Mouse (Mus musculus) cerebral cortex, adult 2 months (tissue): ENCODE results near the gene Dexi.

Experiments used
- WGBS: fragments of 180-500 bp; shearing (Covaris S2); methylation state at CpG from one replicate; pipeline ENCODE4 v1.1.7; 2018; 5-methylcytosine and 5-hydroxymethylcytosine counted together

The Dexi gene

DNA sequence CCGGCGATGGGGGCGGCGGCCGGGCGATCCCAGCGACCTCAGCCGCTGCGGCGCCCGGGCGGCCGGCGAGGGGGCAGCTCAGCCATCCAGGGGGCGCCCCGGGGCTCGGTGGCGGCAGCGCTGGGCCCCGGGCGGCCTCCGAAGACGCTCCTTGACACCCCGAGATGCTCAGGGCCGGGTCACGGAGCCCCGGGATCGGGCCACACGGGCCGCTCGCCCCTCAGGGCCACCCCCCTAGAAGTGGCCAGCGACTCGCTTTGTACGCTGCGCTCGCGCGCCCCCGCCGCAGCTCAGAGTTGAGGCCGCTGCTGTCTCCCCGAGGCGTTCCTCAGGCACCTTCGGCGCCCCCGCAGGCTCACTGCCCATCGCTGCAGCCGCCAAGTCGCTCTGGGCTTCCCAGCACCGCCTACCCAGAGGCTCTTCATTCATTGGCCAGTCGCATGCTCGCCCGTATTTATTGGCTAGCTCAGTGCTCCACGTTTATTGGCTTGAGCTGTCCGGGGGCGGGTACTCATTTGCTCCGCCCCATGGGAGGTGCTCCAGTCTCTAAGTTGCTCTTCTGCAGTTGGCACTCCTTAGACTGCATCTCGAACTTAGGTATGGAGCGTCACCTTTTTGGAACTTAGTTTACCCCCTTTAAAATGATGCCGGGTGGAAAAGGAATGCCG, at the start of gene Dexi:
Gene Dexi, minus strand, starts transcription at position 357 of the 668 bp plus-strand sequence.
- WGBS, result under 1% methylated on average over 61 of the region's 61 CpGs

DNA sequence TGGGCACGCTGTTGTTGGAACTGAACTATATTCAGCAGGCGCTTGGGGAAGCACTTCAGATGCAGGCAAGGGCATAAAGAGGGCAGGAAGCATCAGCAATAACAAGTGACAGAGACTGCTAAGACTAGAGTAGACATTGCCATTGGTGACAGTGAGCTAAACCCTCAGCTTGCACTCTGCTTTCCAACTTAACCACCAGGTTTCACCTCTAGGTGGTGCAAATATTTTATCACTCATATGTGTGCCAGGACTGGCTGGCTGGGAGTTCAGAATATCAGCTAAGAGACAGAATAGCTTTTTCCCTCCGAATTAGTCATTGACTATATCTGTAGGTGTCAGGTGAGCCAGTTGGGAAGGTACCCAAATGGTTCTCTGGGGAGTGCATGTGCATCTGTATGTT, 43.7 kb upstream of the Dexi start:
- 65% methylated on average over 3 of the region's 3 CpGs for WGBS

DNA sequence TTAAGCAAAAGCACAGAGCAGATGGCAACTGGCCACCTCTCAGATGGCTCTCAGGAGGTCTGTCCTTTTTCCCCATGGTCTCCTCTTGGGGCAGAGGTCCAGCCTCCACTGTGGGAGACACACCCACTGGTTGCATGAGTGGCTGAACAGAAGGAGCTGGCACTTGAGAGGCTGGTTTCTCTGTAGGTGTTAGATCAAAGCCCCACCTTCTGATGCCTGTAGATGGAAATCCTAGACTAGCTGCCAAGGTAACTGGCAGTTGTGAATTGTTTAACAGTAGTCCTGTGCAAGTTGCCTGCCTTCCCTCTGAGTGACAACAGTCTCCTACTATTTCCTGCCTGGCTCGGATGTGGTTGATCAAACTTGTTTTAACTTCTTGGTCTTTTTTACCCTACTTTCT, 42.3 kb upstream of the Dexi start:
- 46% methylated on average over 1 of the region's 1 CpGs for WGBS

DNA sequence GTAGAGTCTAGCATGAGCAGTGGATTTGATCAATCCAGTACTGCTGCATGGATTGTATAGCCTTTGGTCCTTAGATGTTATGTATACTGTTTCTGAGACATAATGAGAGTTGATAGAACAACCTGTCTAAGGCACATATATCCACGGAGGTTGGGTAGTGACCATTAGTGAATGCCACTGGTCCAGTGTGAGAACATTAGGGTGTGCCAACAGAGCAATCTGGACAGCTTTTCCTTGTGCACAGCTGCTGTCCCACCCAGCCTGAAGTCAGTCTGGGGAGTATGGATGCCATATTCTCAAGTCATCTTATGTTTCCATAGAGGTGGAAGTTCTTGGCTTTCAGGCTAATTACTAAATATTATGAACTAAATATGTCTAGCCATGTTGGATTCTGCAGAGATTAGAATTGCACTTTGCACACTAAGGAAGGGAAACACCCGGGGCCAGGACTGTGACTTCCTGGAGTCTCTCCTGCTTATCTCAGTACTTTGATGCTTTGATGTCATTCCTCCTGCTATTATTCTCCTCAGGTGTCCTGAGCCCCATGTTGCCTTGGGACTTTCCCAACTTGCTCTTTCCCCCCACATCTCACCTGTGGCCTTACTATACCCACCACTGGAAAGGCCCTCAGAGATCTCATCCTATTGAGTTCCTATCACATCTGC, 38.5 kb upstream of the Dexi start:
- 90% methylated on average over 2 of the region's 2 CpGs for WGBS

DNA sequence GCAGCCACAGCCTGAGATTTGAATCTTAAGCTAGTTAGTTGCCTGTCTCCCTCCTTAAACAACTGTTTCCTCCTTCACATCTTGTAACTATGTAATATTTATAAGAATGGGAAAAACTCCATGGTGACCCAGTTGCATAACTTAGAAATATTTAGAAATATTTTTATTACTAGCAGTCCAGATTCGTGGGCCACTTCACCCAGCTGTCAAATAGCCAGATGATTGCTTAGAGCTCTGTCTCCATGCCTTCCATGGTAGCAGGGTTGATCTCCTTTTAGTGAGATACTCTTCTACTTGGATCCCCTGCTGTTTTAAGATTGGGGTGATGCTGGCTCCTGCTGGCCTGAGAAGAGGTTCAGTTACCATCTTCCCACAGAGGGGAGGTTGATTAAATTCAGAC, 35.5 kb upstream of the Dexi start:
- WGBS, result 57% methylated on average over 1 of the region's 1 CpGs

DNA sequence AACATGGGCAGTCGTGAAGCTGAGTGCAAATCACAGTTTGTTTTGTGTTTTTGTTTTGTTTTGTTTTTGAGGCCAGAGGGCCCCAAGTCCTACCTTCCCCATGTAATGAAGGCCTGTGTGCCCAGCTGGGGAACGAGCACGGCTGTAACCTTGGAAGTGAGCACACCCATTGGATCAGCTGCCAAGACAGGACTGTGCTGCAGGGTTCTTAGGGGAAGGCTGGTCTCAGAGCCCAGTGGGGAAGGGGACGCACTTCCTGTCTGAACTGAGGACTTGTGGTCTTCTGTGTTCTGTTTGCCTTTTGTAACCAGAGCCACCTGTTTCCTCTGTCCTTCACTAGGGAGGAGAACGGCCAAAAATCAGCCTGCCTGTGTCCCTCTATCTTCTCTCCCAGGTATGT, 34.7 kb upstream of the Dexi start:
- WGBS, result 68% methylated on average over 5 of the region's 5 CpGs

DNA sequence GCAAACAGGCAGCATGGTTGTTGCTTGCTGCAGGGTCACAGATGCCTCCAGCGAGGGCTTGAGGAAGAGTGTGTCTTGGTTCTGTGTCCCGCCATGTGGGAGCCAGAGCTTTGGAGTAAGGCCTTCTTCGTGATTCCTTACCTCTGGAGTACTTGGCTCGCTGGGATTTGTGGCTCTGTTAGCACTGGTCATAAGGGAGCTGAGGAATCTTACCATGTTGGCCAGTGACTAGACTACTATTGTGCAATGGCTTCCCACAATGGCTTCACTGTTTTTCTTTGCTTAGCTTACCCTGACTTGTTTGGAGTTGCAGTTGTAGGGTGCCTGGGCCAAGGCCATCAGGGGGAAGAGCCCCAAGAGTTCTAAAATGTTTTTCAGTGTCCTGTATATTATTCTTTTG, 33.1 kb upstream of the Dexi start:
- WGBS, result 88% methylated on average over 4 of the region's 4 CpGs

DNA sequence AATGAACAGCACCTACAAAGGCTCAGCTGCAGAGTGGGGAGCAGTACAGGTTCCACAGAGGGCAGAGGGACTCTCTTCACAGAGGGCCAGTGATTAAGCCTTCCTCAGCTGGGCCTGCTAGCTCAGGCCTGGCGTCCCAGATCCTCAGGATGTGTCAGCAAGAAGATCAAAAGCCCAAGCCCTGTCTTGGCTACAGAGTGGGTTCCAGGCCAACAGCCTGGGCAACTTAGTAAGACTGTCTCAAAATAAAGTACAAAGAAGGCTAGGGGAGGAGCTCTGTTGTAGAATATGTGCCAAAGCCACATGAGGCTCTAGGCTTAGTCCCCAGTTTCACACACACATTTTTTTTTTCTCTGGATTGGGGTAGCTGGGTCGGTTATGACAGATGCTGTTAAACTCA, 32.1 kb upstream of the Dexi start:
- 67% methylated on average over 2 of the region's 2 CpGs for WGBS

DNA sequence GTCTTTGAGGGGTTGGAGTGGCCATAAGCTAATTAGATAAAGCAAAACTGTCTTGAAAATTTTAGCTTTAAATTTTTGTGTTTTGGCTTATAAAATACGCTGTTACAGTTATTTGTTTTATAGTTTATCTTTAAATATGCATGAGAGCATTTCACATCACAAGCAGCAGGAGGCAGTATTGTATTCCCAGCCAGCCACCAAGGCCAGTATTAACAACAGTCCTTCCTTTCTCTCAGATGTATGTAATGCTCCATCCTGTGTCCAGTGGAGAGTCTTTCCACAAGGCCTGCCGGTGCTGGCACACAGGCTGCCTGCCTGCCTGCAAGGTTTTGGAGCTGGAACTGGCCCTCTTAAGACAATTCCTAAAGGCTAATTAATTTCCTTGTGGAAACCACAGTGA, 29.0 kb upstream of the Dexi start:
- WGBS, result 43% methylated on average over 2 of the region's 2 CpGs

DNA sequence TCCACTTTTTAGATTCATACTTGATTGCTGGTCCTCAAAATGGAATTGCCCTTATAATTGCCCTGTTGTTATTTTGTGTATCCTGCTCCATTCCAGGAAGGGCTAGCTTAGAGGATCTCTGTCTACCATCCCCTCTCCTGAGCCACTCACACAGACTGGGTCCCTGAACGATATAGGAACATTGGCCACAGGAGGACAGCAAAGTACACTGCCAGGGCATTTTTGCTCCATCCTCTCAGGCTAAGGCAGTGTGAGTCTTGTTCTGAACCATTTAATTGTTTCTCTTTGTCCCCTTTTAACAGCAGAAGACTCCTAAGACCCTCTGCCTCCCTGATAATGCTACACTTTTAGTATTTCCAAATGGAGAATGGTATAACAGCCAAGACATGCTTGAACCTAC, 27.9 kb upstream of the Dexi start:
- WGBS, result 59% methylated on average over 1 of the region's 1 CpGs

DNA sequence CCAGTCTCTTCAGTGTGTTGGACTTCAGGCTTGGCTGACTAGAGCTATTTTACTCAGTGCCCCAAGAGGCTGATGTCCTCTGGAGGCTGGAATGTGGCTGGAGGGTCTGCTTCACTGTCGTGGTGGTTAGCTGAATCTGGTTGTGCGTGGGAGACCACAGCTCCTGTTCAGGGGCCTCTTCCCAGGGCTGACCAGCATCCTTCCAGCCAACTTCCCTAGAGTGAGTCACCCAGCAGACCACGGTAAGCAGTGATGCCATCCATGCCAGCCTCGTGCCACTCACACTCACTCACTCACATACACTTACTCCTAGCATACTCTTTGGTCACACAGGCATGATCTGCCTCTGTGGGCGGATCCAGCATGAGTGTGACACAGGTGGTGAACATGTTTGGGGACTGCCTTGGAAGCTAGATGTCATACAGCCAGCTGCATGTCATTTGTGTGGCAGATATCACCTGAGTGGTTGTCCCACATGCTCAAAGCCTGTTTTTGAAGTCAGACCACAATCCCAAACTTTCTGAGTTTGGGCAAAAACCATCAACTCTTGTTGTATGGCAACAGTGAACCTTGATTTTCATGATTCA, 27.0 kb upstream of the Dexi start:
- 74% methylated on average over 5 of the region's 5 CpGs for WGBS

DNA sequence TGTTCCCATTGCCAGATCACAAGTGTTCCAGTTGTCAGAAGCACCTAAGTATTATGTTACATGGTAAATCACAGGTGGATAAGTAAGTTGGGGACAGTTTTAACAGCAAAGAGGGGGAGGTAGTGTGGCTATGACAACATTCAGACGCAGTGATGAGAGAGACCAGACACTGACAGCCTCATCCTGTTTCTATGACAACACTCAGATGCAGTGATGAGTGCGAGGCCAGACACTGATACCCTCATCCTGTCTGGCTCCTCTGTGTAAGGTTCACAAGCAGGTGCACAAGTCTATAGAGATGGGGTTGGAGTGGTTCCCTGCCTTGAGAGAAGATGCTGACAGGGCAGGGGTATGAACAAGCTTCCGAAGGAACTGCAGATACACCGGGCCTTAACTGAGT, 24.3 kb upstream of the Dexi start:
- WGBS, result 80% methylated on average over 4 of the region's 4 CpGs

DNA sequence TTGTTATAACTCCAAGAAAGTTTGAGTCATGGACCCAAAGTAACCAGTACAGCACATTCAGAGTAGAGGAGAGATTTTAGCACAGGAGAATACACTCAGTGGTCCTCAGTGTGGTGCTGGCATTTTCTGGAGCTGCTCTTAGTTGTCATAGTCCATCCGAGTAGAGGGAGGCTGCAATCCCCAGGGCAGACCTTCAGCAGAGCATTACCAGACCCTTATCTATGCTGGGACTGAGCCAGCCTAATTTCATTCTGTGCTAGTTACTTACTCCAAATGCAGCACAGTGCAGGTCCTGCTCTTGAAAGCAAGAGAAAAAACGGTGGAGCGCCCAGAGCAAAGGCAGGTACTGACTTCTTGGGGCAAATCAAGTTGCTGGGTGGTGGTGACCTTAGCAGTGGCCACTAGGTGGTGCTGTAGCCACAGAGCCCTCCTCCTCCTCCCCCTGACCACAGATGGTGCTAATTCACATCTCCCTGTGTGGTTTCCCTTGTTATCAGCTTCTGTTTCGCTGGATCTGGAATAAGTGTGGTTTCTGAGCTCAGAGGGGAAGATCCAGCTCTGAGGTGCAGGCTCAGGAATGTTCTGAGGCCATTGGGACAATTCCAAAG, 22.5 kb upstream of the Dexi start:
- WGBS, result 48% methylated on average over 4 of the region's 4 CpGs

DNA sequence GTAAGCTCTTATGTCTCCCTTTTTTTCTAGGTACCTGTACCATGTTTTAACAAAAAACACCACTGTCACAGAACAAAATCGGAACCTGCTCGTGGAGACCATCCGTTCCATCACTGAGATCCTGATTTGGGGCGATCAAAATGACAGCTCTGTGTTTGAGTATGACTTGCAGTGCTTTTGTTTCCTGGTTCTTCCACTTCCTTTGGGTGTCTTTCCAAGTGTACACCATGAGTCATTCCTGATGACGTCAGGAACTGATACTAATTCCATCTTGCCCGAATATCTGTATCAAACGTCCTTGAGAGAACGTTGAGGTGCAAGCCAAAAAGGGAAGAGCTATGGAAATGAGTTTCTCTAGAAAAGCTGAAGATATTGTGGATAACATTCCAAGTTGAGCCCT, 17.1 kb upstream of the Dexi start:
- WGBS, result 51% methylated on average over 8 of the region's 8 CpGs

DNA sequence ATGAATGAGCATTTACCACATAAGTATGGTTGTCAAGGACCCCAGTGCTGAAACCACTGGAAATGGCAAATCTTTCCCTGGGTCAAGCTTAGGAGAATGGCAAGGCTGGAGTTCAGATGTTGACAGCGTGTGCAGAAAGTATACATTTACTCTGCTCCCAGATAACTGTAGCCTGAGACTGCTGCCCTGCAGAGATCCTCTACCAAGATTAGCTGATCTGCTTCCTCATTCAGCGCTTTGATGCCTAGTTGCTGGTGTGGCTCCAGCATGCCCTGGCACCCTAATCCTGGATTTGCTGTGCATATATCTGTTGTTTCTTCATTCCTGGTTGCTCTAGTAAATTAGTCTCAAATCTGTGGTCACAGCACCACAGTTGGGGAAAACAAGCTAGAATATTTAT, 11.0 kb upstream of the Dexi start:
- 93% methylated on average over 2 of the region's 2 CpGs for WGBS

DNA sequence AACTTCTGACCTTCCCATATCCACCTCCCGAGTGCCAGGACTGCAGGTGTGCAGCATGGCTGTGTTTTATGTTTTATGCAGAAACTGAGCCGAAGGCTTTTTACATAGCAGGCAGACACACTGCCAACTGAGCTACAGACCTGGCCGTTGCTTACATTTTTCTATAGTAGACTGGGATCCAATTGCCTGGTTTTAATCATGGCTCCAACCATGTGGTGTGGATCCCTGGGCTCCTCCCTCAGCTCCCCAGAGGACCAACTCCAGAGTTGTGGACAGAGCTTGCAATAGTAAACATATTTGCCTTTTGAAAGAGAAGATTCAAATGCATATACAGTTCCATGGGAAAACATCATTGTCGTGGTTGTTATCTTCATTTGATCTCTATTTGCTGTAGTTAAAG, 8.7 kb upstream of the Dexi start:
- 70% methylated on average over 4 of the region's 4 CpGs for WGBS

DNA sequence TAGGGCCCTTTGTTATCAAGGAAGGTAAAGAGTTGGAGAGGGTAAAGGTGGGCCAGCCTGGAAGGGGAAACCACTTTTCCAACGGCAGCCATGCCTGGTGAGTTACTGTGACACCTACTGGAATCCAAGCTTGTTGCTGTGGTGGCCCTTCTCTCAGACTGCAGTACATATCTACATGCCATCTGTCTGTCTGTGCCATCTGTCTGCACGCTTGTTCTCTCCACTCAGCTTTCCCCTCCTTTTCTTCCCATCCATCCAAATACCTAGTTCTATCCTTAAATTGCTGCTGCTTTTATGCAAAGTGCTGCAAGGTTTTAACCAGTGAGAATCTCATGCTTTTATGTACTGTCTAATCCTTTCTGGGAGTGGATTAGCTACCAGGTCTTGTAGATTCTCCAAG, 6.7 kb upstream of the Dexi start:
- 33% methylated on average over 2 of the region's 2 CpGs for WGBS

DNA sequence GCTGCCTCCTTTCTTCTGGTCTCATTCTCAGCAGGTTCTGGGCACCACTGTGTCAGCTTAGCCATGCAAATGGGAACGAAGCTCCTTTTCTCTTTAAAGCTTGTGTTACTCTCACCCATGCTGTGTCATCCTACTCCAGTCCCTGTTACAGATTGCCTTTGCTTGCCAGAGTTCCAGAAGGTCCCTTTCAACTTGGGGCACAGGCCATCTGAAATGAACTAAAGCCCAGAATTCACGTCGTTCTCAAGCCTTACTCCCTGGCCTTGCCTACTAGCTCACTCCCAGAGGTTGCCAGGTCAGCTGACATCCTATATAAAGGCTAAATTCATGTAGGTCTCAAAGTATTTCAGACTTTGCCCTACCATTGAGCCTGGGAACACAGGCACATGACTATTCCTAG, 6.1 kb upstream of the Dexi start:
- 41% methylated on average over 3 of the region's 3 CpGs for WGBS

DNA sequence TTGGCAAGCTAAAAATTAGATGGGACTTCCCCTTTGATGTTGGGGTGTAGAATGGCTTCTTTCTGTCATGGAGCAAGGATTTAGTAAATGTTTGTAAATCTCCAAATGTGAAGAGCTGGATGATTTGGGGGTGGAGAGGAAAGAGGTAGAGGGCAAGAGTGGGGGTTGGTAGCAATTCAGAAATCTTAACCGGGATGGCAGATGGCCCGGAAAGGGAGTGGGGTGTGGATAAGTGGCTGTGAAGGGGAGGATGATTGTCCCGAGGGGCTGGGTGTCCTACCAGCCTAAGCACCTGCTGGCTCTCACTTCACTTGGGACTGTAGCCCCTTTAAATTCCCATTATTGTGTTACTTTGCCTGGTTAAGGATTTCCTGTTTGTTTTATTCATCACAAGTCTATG, 4.0 kb upstream of the Dexi start:
- 41% methylated on average over 3 of the region's 3 CpGs for WGBS

DNA sequence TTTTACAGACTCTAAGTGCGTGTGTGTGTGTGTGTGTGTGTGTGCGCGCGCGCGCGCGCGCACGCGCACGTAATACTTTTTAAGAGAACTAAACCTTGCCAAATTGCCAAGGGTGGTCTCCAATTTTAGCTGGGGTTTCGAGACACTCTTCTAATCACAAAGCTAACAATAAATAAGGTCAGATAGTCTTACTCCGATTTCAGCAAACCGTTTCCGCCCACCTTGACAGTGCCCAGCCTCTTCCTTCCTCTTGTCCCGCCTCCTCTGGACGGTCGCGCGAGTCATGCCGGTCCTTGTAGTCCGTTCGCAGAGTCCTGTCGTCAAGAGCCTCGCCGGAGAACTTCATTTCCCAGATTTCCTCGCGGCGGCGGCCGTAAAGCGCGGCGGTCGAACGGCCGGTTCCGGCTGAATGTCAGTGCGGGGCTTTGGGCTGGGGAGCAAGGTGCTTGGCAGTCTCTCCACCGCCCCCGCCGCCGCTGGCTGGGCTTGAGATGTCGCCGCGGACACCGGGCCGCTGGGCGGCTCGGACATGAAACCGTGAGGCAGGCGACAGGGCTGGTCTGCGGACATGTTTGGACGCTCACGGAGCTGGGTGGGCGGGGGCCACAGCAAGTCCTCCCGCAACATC, 2.3 kb upstream of the Dexi start, which contains the start of gene Clec16a:
Gene Clec16a, plus strand, starts transcription at position 345 of the 628 bp plus-strand sequence.
- WGBS, result under 1% methylated on average over 58 of the region's 58 CpGs

DNA sequence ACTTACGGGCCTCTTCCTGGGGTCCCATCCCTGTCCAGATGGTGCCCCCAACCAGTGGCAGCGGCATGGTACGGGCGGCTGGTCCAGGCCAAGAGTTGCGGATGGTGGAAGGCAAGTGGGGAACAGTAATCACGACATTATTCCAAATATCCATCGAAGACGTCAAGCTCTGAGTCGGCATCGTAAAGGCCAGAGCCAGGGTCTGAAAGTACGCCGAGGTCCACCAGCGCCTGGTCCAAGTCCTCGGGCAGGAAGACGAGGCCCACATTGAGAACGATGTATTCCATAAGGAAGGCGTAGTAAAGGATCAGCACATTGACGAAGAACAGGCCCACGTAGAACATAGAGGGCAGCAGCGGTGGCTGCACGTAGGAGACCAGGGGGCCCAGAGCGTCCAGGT, 588 bp downstream of the Dexi start:
- WGBS, result 3% methylated on average over 22 of the region's 22 CpGs

DNA sequence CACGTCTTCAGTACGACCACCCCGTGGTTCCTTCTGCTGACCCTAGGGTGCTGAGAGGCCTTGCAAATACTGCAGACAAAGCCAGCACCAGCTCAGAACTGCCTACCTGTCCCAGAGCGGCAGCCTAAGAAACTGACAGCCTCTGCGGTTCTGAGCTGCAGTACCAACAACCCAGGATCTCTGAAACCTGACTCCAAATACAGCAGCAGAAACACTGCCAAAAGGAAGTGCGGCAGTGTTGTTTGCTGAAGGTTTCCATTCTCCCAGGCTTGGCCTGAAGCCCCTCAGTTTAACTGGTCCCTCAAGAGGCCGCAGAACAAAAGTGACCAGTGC, 1.3 kb downstream of the Dexi start:
- 12% methylated on average over 7 of the region's 7 CpGs for WGBS
